Mouse (Mus musculus): ENCODE measurements around the gene Fam102b. TPM values are rescaled to one million over a fixed set of nuclear protein-coding genes. Genes with fewer than 3 reads are reported as not detected.

Gene Fam102b
- polyA plus RNA-seq, 1 experiment from 2014 or later: 12.2 TPM

DNA sequence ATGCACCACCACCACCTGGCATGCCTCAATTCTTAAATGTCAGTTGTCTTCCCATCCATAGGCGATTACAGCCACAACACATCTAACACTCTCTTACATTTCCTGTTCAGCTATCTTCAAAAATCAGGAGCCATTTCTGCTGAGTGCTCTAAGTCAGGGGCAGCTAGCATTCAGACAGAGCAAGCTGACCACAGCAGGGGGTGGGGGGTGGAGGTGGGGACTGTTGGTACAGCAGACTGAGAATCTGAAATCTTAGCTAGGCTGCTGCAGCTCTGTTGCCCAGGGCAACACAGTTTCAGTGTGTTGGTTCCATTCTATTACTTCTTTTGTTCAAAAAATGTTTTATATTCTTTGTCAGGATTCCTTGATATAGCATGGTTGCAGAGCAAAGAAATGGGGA, 40.9 kb downstream of the Fam102b start:
- DNase-seq (ENCODE audit: low spot score) (no peak), ATAC-seq (replicated peaks; ENCODE audit: insufficient number of reproducible peaks, low FRiP score, low TSS enrichment, low read depth) (no peak)
- Histone ChIP-seq H3K36me3 (replicated peaks; ENCODE audit: control insufficient read depth, insufficient read depth, low read depth, low read length) (no peaks in the 10 kb centered on the region), H3K27ac (replicated peaks; ENCODE audit: low read depth, low read length) (no peak overlapping the region), H3K9me3 (replicated peaks; ENCODE audit: control insufficient read depth, low read length) (no peaks in the 10 kb centered on the region), H3K4me2 (ENCODE audit: low read depth, low read length) (no peak overlapping the region), H3K27me3 (ENCODE audit: control insufficient read depth, insufficient read depth, low read length) (no peaks in the 10 kb centered on the region), H3K4me3 (ENCODE audit: low read depth, low read length) (no peak overlapping the region), H3K9ac (replicated peaks; ENCODE audit: low read length) (no peak overlapping the region), H3K4me1 (ENCODE audit: control insufficient read depth, insufficient read depth, low read length) (no peaks in the 10 kb centered on the region)
- WGBS: 66% methylated on average over 1 of the region's 1 CpGs

DNA sequence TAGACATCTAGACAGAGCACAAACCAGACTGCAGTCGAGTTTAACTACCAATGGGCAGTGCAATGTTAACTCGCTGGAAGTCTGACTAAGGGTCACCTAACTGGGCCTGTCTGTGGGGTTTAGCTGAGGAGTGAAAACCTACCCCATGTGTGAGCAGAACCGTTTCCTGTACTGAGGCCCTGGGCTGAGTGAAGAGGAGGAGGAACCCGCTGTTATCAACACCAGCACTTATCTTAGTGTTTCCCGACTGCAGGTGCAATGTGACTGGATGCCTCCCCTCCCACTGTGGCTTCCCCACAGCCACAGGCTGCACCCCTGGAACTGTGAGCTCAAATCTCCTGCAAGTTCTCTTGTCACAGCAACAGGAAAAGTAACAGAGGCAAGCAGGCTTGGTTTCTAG, 43.4 kb downstream of the Fam102b start:
- no peak overlapping the region for H3K9ac ChIP-seq (replicated peaks; ENCODE audit: low read length)
- no peaks in the 10 kb centered on the region for H3K4me1 ChIP-seq (ENCODE audit: control insufficient read depth, insufficient read depth, low read length)
- DNase-seq (ENCODE audit: low spot score) (no peak), ATAC-seq (replicated peaks; ENCODE audit: insufficient number of reproducible peaks, low FRiP score, low TSS enrichment, low read depth) (no peak)
- no peak overlapping the region for H3K27ac ChIP-seq (replicated peaks; ENCODE audit: low read depth, low read length)
- H3K9me3 ChIP-seq (replicated peaks; ENCODE audit: control insufficient read depth, low read length): no peaks in the 10 kb centered on the region
- H3K27me3 ChIP-seq (ENCODE audit: control insufficient read depth, insufficient read depth, low read length): no peaks in the 10 kb centered on the region
- no peak overlapping the region for H3K4me2 ChIP-seq (ENCODE audit: low read depth, low read length)
- no peak overlapping the region for H3K4me3 ChIP-seq (ENCODE audit: low read depth, low read length)
- WGBS: 86% methylated on average over 5 of the region's 5 CpGs
- no peaks in the 10 kb centered on the region; the same call in 1 of the 2 replicates for H3K36me3 ChIP-seq (replicated peaks; ENCODE audit: control insufficient read depth, insufficient read depth, low read depth, low read length)

DNA sequence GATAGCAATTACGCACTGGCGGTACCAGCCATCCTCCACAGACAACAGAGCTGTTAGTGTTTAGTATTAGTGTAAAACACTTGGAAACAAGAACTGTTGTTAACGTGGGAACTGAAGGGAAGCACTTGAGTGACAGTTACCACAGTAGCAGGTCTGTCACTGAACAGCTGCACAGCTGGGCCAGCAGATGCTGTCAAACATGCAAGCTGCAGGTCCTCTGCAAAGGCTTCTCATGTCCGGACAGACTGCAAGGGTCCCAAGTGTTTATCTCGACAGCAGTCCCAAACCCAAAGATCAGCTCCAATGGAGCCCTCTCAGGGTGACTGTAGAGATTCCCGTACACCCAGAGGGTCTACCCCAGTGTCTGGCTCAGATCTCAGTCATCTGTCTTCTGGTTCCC, 45.5 kb downstream of the Fam102b start:
- WGBS: 85% methylated on average over 6 of the region's 6 CpGs
- no peak for ATAC-seq (replicated peaks; ENCODE audit: insufficient number of reproducible peaks, low FRiP score, low TSS enrichment, low read depth)
- no peak for DNase-seq (ENCODE audit: low spot score)
- no peaks in the 10 kb centered on the region for H3K4me1 ChIP-seq (ENCODE audit: control insufficient read depth, insufficient read depth, low read length)
- no peak overlapping the region for H3K9ac ChIP-seq (replicated peaks; ENCODE audit: low read length)
- no peaks in the 10 kb centered on the region for H3K27me3 ChIP-seq (ENCODE audit: control insufficient read depth, insufficient read depth, low read length)
- H3K4me2 ChIP-seq (ENCODE audit: low read depth, low read length): no peak overlapping the region
- H3K27ac ChIP-seq (replicated peaks; ENCODE audit: low read depth, low read length): no peak overlapping the region
- H3K4me3 ChIP-seq (ENCODE audit: low read depth, low read length): no peak overlapping the region
- no peaks in the 10 kb centered on the region; the same call in 1 of the 2 replicates for H3K36me3 ChIP-seq (replicated peaks; ENCODE audit: control insufficient read depth, insufficient read depth, low read depth, low read length)
- no peaks in the 10 kb centered on the region for H3K9me3 ChIP-seq (replicated peaks; ENCODE audit: control insufficient read depth, low read length)

DNA sequence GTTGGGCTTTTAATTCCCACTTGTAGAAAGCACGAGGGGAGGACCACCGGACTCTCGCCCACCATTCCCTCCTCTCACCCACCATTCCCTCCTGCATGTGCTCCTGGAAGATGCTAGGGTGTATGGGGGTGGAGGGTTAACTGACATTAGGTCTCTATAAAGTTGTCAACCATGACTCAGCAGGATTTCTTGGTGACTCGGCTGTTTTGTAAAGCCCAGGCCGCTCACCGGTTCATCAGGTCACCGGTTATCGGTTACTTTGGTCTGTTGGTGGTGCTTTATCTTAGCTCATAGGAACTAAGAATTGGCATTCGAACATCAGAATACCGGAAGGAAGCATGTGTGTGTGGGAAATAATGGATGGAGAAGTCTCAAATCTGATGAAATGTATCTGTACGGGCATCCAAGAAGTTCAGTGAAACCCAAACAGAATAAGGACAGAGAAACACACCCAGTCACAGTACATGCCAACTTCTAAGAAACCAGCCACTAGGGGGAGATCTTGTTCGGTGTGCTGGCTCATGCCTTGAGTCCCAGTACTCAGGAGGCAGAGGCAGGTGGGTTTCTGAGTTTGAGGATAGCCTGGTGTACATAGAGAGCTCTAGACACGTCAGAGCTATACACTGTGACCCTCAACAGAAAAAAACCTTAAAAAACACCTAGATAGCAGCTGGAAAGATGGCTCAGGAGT, 49.9 kb downstream of the Fam102b start:
- no peaks in the 10 kb centered on the region; the same call in 1 of the 2 replicates for H3K36me3 ChIP-seq (replicated peaks; ENCODE audit: control insufficient read depth, insufficient read depth, low read depth, low read length)
- H3K9me3 ChIP-seq (replicated peaks; ENCODE audit: control insufficient read depth, low read length): no peaks in the 10 kb centered on the region
- H3K9ac ChIP-seq (replicated peaks; ENCODE audit: low read length): no peak overlapping the region
- H3K4me3 ChIP-seq (ENCODE audit: low read depth, low read length): no peak overlapping the region
- H3K27me3 ChIP-seq (ENCODE audit: control insufficient read depth, insufficient read depth, low read length): no peaks in the 10 kb centered on the region
- no peak overlapping the region for H3K27ac ChIP-seq (replicated peaks; ENCODE audit: low read depth, low read length)
- DNase-seq (ENCODE audit: low spot score) (no peak), ATAC-seq (replicated peaks; ENCODE audit: insufficient number of reproducible peaks, low FRiP score, low TSS enrichment, low read depth) (no peak)
- no peak overlapping the region for H3K4me2 ChIP-seq (ENCODE audit: low read depth, low read length)
- 93% methylated on average over 13 of the region's 13 CpGs for WGBS
- H3K4me1 ChIP-seq (ENCODE audit: control insufficient read depth, insufficient read depth, low read length): no peaks in the 10 kb centered on the region

DNA sequence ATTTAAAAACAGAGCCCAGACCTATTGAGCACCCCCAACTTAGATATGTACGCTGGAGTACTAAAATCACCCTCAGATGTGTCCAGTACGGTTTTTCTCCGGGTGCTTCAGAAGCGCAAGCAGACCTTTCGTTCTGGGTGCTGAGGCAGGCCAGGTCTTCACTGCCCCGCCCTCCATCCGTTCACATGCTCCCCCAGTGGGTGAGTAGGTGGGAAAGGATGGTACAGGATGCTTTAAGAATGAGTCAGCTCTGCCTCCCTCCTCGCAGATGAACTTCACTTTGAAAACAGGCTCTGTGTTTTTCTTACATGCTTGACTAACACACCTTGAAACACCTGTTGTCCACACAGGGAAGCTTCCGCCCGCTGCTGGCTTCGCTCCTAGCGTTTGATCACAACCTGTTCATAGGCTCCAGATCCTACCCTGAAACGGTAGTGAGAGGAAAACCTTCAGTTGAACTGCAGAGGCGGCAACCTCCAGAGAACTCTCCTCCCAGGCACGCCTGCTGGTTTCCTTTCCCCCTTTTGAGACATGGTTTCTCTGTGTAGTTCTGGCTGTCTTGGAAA, 52.4 kb downstream of the Fam102b start:
- no peak for DNase-seq (ENCODE audit: low spot score)
- Histone ChIP-seq H3K4me2 (ENCODE audit: low read depth, low read length) (no peak overlapping the region), H3K27me3 (ENCODE audit: control insufficient read depth, insufficient read depth, low read length) (no peaks in the 10 kb centered on the region), H3K4me3 (ENCODE audit: low read depth, low read length) (no peak overlapping the region), H3K9ac (replicated peaks; ENCODE audit: low read length) (no peak overlapping the region), H3K9me3 (replicated peaks; ENCODE audit: control insufficient read depth, low read length) (no peaks in the 10 kb centered on the region), H3K36me3 (replicated peaks; ENCODE audit: control insufficient read depth, insufficient read depth, low read depth, low read length) (no peaks in the 10 kb centered on the region; the same call in 1 of the 2 replicates), H3K4me1 (ENCODE audit: control insufficient read depth, insufficient read depth, low read length) (no peaks in the 10 kb centered on the region), H3K27ac (replicated peaks; ENCODE audit: low read depth, low read length) (no peak overlapping the region)
- 89% methylated on average over 15 of the region's 15 CpGs for WGBS
- ATAC-seq (replicated peaks; ENCODE audit: insufficient number of reproducible peaks, low FRiP score, low TSS enrichment, low read depth): no peak

DNA sequence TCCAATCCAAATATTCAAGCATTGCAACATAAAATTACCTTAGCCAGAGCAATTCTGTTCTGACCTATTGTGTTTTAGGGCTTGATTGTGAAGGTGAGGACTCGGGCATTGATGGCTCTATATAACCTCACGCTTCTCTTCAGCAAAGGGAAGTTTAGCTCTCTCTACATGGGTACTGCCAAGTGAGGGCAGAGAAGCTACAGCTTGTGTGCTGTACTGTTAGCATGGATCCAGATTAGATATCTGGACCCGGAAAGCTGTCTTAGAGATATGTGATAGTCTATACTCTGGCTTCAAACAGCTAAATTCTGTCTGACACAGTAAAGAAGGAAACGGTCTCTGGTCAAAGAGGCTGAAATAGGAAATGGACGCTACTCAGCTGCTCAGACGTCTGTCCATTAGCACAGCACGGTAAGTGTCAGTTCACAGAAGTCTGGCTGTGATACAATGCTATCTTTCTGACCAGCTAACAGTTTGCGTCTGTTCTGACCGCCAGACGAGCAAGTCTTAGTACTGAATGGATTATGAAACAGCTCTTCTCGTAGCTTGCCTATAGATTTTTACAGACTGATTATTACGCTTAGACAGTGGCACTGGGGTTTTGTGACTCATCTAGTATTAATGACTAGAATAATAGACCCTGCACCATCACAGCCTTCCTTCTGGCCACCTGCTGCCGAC, 53.3 kb downstream of the Fam102b start:
- H3K27ac ChIP-seq (replicated peaks; ENCODE audit: low read depth, low read length): no peak overlapping the region
- ATAC-seq (replicated peaks; ENCODE audit: insufficient number of reproducible peaks, low FRiP score, low TSS enrichment, low read depth) (no peak), DNase-seq (ENCODE audit: low spot score) (no peak)
- H3K4me2 ChIP-seq (ENCODE audit: low read depth, low read length): no peak overlapping the region
- H3K4me3 ChIP-seq (ENCODE audit: low read depth, low read length): no peak overlapping the region
- no peaks in the 10 kb centered on the region for H3K9me3 ChIP-seq (replicated peaks; ENCODE audit: control insufficient read depth, low read length)
- no peaks in the 10 kb centered on the region for H3K27me3 ChIP-seq (ENCODE audit: control insufficient read depth, insufficient read depth, low read length)
- no peaks in the 10 kb centered on the region for H3K4me1 ChIP-seq (ENCODE audit: control insufficient read depth, insufficient read depth, low read length)
- no peaks in the 10 kb centered on the region for H3K36me3 ChIP-seq (replicated peaks; ENCODE audit: control insufficient read depth, insufficient read depth, low read depth, low read length)
- no peak overlapping the region for H3K9ac ChIP-seq (replicated peaks; ENCODE audit: low read length)
- 86% methylated on average over 13 of the region's 13 CpGs for WGBS

DNA sequence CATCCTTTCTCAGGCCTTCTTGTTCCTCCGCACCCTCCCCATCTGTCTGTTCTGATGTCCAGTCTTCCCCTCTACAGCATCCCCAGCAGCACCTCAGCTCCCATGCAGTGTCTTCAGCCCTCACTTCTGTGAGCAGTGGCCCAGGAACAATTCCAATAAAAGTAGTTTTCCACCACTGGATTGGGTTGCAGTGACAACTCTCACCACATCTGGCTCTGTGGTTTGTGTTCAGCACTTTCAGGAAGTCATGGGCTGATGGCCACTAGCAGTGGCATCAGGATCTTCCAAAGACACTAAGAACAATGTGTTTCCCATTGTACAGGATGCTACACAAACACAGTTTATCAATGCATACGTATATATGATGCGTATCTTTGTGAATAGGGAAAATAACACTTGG, 61.4 kb downstream of the Fam102b start:
- H3K4me2 ChIP-seq (ENCODE audit: low read depth, low read length): no peak overlapping the region
- no peaks in the 10 kb centered on the region for H3K27me3 ChIP-seq (ENCODE audit: control insufficient read depth, insufficient read depth, low read length)
- DNase-seq (ENCODE audit: low spot score) (no peak), ATAC-seq (replicated peaks; ENCODE audit: insufficient number of reproducible peaks, low FRiP score, low TSS enrichment, low read depth) (no peak)
- no peaks in the 10 kb centered on the region for H3K36me3 ChIP-seq (replicated peaks; ENCODE audit: control insufficient read depth, insufficient read depth, low read depth, low read length)
- H3K27ac ChIP-seq (replicated peaks; ENCODE audit: low read depth, low read length): no peak overlapping the region
- no peaks in the 10 kb centered on the region for H3K4me1 ChIP-seq (ENCODE audit: control insufficient read depth, insufficient read depth, low read length)
- no peak overlapping the region for H3K4me3 ChIP-seq (ENCODE audit: low read depth, low read length)
- WGBS: 89% methylated on average over 3 of the region's 3 CpGs
- H3K9ac ChIP-seq (replicated peaks; ENCODE audit: low read length): no peak overlapping the region
- no peaks in the 10 kb centered on the region for H3K9me3 ChIP-seq (replicated peaks; ENCODE audit: control insufficient read depth, low read length)

DNA sequence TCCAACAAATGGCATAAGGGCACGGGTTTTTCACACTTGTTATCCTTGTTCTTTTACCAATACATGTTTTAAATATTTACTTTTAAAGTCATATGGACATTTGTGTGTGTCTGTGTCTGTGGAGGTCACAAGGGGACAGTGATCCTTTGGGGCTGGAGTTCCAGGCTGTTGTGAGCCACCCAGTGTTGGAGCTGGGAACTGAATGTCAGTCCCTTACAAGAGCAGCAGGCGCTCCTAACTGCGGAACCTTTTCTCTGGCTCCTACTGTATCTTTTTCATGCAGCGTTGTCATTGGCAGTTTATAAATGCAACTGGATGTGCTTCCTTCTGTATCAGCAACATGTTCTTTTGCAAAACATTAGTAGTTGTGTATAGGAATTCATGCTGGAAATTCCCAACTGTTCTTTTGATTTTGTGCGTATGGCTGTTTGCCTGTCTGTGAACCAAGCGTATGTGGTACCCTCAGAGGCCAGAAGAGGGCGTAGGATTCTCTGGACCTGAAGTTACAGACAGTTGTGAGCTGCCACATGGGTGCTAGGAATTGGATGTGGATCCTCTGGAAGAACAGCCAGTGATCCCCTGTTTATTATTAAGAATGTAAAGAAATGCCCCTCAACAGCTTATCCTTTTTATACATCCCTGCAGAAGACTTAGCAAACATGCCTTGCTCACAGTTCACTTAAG, 62.9 kb downstream of the Fam102b start:
- ATAC-seq (replicated peaks; ENCODE audit: insufficient number of reproducible peaks, low FRiP score, low TSS enrichment, low read depth): no peak
- Histone ChIP-seq H3K27ac (replicated peaks; ENCODE audit: low read depth, low read length) (no peak overlapping the region), H3K4me2 (ENCODE audit: low read depth, low read length) (no peak overlapping the region), H3K4me1 (ENCODE audit: control insufficient read depth, insufficient read depth, low read length) (no peaks in the 10 kb centered on the region), H3K9me3 (replicated peaks; ENCODE audit: control insufficient read depth, low read length) (no peaks in the 10 kb centered on the region), H3K36me3 (replicated peaks; ENCODE audit: control insufficient read depth, insufficient read depth, low read depth, low read length) (no peaks in the 10 kb centered on the region), H3K9ac (replicated peaks; ENCODE audit: low read length) (no peak overlapping the region), H3K4me3 (ENCODE audit: low read depth, low read length) (no peak overlapping the region), H3K27me3 (ENCODE audit: control insufficient read depth, insufficient read depth, low read length) (no peaks in the 10 kb centered on the region)
- WGBS: 77% methylated on average over 7 of the region's 7 CpGs
- DNase-seq (ENCODE audit: low spot score): no peak
